Mouse (Mus musculus) monocyte, adult 59 days (primary cell): ENCODE data around the gene Pde7b. TPM values are rescaled to one million over a fixed set of nuclear protein-coding genes. Genes with fewer than 3 reads are reported as not detected.

Experiments used
- total RNA-seq, 2 experiments: library from RNA; stranded (reverse); gene quantifications; one replicate each; pipeline ENCODE4 v1.2.4; 2023

The Pde7b gene
- 10 to 100 TPM; 16.2 to 16.7 TPM for total RNA-seq

GRCm38 (mm10) chr10:20724906-20725305, at the start of gene Pde7b:
Pde7b (minus strand) TSS chr10:20725078.

Other genes starting within 250 kb of the Pde7b start
- gene Ahi1, start 227.5 kb upstream of the Pde7b start, total RNA-seq, result 1 to 10 TPM; 4.0 to 6.5 TPM